Mouse (Mus musculus) cerebellum, adult 8-10 months (tissue): ENCODE results near the gene Eef1akmt2.

Experiments
- DNase-seq: peaks from one replicate; pipeline ENCODE4 v3.0.0; 2022

Gene Eef1akmt2

DNA sequence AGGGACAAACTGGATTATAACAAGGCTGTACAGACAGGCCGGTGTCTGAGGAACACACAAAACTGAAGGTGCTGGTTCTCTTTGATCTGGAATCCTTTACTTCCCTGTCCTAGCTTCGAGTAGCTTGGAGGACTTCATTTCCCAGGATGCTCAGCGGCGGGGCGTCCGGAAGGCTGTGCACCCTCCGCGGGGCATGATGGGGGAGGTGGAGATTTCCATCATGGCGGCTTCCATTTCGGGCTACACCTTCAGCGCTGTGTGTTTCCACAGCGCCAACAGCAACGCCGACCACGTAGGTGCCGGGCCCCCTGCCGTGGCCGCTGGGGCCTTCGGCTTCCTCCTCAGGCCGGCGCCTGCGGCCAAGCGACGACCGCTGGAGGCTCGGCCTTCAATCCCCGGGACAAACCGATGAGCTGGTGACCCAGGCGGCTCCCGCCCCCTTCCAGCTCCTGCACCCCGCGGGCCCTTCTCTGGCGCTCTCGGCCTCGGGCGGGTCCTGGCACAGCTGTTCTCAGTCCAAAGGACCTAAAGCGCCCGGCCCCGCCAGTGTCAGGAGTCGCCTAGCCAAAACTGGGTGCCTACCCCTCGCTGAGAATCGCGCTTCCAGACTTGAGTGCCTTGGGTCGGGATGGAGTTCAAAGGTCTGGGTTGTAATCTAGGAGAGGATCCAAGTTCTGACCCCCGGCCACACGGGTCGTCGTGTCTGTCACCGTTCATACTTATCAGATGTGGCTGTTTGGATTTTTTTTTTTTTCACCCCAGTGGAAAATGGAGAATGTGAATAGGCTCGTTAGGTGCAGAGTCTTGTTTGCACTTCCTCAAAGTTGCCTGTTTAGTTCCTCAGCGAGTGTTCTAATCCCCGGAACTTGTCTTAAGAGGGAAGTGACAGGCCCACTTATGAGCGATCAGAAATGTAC is 6.8 kb upstream of the Eef1akmt2 start, which contains the start of gene Abraxas2:
Gene Abraxas2 (plus strand): TSS at position 184 of the 917 bp plus-strand sequence.
- peak; percentile 86 for DNase-seq

- no peak for DNase-seq
Measured at GRCm38 (mm10) chr7:132858043-132858608, 5.7 kb upstream of the Eef1akmt2 start.

- no peak for DNase-seq
Measured at GRCm38 (mm10) chr7:132856083-132856482, 3.6 kb upstream of the Eef1akmt2 start.

- DNase-seq = no peak
Measured at GRCm38 (mm10) chr7:132853946-132854345, 1.5 kb upstream of the Eef1akmt2 start.

DNA sequence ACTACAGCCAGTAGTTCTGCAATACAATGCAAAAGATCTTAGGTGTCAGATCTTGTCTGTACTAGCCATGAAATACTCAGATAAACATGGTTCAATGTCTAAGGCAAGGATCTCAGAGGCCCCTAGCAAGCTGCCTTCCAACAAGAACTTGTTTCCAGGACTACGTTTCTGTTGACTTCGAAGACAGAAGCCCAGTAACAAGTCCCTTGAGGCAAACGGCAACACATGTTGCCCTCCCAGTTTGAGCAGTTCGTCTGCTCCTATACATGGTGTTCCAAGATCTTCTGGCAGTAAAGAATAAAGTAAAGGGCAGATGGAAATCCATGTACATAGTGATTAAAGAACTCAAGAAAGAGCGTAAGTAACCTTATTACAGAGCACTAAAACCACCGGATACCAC is 888 bp upstream of the Eef1akmt2 start:
- no peak for DNase-seq

- DNase-seq = no peak
Measured at GRCm38 (mm10) chr7:132843152-132843551, 9.3 kb downstream of the Eef1akmt2 start.

DNA sequence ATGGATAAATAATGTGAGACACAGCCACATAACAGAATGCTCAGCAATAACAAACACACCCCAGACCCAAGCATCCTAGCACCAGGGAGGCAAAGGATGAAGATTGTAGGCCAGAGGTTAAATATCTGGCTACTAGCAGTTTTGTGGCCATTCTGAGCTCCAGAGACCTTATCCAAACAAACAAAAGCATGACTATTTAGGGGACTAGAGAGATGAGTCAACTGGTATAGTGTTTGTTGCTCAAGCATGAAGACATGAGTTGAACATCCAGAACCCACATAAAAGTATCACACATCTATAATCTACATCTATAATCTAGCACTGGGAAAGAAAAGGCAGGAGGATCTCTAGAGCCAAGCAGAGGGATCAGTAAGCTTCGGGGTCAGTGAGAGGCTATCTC is 10.0 kb downstream of the Eef1akmt2 start:
- DNase-seq = no peak

DNA sequence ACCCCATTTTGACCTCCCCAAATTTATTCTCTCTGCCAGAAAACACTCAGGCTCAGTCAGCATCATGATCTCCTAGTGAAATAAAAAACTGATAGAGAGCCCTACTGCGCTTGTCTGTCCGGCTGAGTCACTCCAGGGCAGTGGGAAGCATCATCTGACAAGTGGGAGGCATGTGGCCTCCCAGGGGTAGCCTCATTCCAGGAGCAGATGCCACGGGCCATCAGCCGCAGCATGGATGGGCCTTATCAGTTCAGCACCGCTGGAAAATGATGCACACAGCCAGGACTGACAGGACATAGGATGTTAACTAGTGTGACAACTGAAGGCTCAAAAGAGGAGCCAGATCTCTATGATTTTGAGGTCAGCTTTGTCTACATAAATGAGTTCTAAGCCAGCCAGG is 11.2 kb downstream of the Eef1akmt2 start:
- no peak for DNase-seq

- no peak for DNase-seq
Measured at GRCm38 (mm10) chr7:132830955-132831354, 21.5 kb downstream of the Eef1akmt2 start.

- DNase-seq = no peak
Measured at GRCm38 (mm10) chr7:132824346-132825022, 28.0 kb downstream of the Eef1akmt2 start.

- DNase-seq = no peak
Measured at GRCm38 (mm10) chr7:132823832-132824231, 28.6 kb downstream of the Eef1akmt2 start.

- DNase-seq = no peak
Measured at GRCm38 (mm10) chr7:132820692-132821091, 31.8 kb downstream of the Eef1akmt2 start.

DNA sequence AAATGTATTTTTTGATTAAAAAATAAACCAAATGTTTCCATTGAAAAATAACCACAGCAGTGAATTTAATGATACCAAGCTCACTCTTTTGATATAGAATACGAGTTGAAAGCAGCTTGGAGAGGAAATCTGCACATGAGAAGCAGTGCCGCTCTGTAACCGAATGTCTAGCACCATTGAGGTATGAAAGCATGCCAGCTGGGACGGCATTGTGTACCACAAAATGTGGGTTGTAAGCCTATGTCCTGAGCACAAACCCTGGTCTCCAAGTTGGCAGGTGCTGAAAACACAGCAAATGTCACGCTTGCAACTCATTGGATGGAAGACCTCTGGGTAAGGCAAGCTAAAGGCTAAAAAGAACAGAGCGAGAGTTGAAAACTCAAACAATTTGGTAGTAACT is 35.4 kb downstream of the Eef1akmt2 start:
- no peak for DNase-seq

DNA sequence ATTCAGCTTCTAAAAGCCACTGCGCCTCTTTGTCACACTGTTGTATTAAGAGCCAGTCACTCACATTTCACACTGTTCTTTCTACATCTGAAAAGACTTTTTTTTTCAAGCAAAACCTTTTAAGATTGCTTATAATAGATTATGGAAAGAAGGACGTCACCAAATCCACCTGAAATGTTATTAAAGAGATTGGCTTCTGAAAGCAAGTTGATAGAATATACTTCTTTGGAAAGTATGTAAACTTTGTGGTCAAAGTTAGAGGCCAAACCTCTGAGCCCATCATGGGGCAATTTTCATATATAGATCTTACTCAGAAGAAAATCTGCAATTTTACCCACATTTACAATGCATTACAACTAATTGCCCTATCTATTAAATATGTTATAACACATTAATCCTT is 35.9 kb downstream of the Eef1akmt2 start:
- no peak for DNase-seq

DNA sequence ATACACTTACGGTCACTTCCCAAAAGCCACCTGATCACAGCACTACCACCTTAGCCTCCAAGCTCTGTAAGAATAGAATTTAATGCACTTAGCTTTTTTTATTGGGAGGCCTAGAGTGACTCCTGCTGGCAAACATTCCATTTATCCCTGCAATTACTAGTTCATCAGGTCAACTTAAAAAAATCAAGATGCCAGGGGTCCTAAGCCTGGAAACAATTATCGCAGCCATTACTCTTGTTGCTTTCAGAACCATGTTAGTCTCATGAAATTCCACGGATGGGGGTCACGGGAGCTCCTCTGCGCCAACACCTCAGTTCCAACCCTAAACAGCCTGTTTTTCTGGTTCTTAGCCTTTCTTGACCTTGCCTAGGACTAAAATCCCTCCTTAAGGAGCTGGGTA is 37.4 kb downstream of the Eef1akmt2 start:
- DNase-seq = no peak

- no peak for DNase-seq
Measured at GRCm38 (mm10) chr7:132814089-132814450, 38.4 kb downstream of the Eef1akmt2 start.

DNA sequence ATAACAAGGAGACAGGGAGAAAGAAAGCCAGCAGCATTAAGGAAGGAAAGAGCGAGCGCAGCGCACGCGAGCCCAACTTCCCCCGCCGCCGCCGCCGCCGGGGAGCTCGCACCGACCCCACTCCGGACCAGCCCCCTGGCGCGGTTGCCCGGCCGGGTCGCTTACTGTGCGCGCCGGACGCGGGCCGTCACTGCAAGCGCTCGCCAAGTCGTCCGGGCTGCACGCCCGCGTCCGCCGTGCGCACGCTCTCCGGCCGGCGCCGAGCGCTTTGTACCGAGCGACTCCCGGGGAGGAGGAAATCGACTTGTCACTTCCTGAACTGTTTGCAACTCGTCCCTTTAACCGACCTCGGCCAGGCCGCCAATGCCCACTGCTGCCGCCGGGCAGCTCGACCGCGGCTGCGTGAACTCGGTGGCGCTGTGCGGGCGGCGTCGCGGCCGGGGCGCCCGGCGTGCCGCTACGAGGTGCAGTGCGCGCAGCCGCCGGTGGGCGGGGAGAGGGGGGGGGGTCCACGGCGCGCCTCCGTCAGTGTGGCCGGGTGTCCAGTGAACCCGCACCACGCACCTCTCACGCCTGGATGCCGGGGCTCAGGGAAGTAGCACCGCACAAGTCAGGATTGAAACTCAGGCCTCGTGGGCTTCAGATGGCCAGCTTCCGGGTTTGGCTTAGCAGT is 38.9 kb downstream of the Eef1akmt2 start, which contains the start of gene Fam53b:
Gene Fam53b (minus strand): TSS at position 471 of the 673 bp plus-strand sequence.
- peak; percentile 81 for DNase-seq

GRCm38 (mm10) chr7:132812619-132813415 is 39.7 kb downstream of the Eef1akmt2 start:
- peak; percentile 64 for DNase-seq

DNA sequence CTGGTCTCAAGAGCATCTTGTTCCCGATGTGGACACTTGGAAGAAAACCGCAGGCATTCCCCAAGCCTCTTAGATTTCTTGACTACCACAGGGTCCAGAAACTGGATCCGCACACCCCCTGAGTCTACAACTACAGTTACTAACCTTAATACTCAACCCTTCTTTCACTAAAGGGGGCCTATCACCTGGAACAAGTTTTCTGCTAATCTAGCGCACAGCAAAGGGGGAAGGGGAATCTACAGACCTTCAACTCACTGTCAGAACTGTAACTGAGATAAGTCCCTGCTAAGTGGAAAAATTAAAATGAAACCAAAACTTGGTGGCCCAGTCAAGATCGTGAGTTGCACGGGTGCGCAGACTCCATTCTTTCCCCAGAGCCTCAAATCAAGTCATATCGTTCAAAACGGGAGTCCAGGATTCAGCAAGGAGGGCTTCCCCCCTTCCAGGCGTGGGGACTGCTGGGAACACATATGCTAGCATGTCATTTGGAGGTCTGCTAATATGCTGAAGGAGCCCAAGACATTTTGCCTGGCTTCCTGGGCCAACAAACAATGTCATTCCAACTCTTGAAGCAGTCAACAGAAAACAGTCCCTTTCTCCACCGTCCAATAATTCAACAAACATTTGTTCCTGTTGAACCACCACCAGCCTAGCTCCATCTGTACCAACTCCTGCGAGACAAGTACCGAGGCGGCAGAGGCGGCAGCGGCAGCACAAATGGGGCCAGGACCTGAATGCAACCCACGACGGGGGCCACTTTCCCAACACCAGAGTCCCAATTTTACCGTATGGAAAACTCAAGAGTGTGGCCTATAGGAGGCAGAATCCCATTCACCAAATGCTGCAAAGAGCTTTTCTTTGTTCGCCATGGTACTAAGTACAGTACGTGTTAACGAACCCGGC is 40.5 kb downstream of the Eef1akmt2 start:
- peak; percentile 67 for DNase-seq

GRCm38 (mm10) chr7:132810879-132811278 is 41.6 kb downstream of the Eef1akmt2 start:
- peak; percentile 96 for DNase-seq

DNA sequence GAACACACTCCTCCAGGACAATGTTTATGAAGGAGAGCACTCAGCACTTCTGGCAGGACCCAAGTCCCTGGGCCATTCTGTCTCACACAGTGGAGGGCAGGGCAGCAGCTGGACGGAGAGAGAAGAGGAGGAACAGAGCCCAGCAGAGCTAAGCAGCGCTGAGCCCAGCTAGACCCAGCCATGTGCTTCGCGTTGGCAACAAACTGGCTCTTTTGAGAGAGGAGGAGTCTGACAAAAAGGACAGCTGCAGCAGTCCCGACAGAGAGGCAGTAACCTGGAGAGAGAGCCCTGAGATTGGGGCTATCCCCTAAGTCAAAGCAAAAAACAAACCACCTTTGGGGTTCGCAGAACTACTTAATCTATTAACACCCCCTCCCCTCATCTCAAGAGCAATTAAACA is 42.1 kb downstream of the Eef1akmt2 start:
- peak; percentile 60 for DNase-seq
